Mouse (Mus musculus) CD4-positive helper T cell, adult 2 months (primary cell): Measurements from ENCODE around the gene Treml4.
"Not testable (repeated sequence)": the region's sequence is repeated elsewhere in the genome, so short reads cannot be mapped to it uniquely, and the experiment has no call there.

Experiments
- DNase-seq: peaks from one replicate; pipeline ENCODE4 v3.0.0-alpha.2; 2012; ENCODE audit warnings: low read depth, missing footprints, low spot score

Gene Treml4

GRCm38 (mm10) chr17:48274098-48274497 is 10.0 kb downstream of the Treml4 start:
- DNase-seq = no peak

GRCm38 (mm10) chr17:48274885-48275284 is 10.8 kb downstream of the Treml4 start:
- DNase-seq = peak; percentile 70

GRCm38 (mm10) chr17:48275736-48276135 is 11.6 kb downstream of the Treml4 start:
- no peak for DNase-seq

- no peak for DNase-seq
These were observed 14.3 kb downstream of the Treml4 start for GRCm38 (mm10) chr17:48278381-48278780.

- DNase-seq = no peak
These were observed 14.9 kb downstream of the Treml4 start for GRCm38 (mm10) chr17:48279002-48279401.

- DNase-seq = peak; percentile 15
These were observed 17.0 kb downstream of the Treml4 start for GRCm38 (mm10) chr17:48280943-48281738.

- DNase-seq = no peak
These were observed 17.6 kb downstream of the Treml4 start for GRCm38 (mm10) chr17:48281739-48282085.

- DNase-seq = no peak
These were observed 22.7 kb downstream of the Treml4 start for GRCm38 (mm10) chr17:48286765-48287164.

- no peak for DNase-seq
These were observed 23.2 kb downstream of the Treml4 start for GRCm38 (mm10) chr17:48287276-48287675.

- DNase-seq = peak; percentile 45
These were observed 29.6 kb downstream of the Treml4 start for GRCm38 (mm10) chr17:48293500-48294194.

- DNase-seq = peak; percentile 35
These were observed 35.1 kb downstream of the Treml4 start, which contains the start of gene Treml2 for GRCm38 (mm10) chr17:48299203-48299602. Gene Treml2, plus strand, starts transcription at chr17:48299498.

GRCm38 (mm10) chr17:48299756-48300155 is 35.7 kb downstream of the Treml4 start:
- DNase-seq = peak; percentile 45

- peak; percentile 70 for DNase-seq
These were observed 36.1 kb downstream of the Treml4 start for GRCm38 (mm10) chr17:48300199-48300598.

- peak; percentile 69 for DNase-seq
These were observed 36.8 kb downstream of the Treml4 start for GRCm38 (mm10) chr17:48300861-48301260.

- DNase-seq = no peak
These were observed 37.7 kb downstream of the Treml4 start for GRCm38 (mm10) chr17:48301792-48302191.

- DNase-seq = no peak
These were observed 48.0 kb downstream of the Treml4 start for GRCm38 (mm10) chr17:48312124-48312523.

GRCm38 (mm10) chr17:48315905-48316579 is 51.9 kb downstream of the Treml4 start, which contains the start of gene B430306N03Rik:
Gene B430306N03Rik, plus strand, starts transcription at chr17:48316141.
- DNase-seq = not testable (repeated sequence)

GRCm38 (mm10) chr17:48318686-48319085 is 54.6 kb downstream of the Treml4 start:
- DNase-seq = peak; percentile 33

- no peak for DNase-seq
These were observed 57.2 kb downstream of the Treml4 start for GRCm38 (mm10) chr17:48321279-48321678.

- no peak for DNase-seq
These were observed 59.1 kb downstream of the Treml4 start for GRCm38 (mm10) chr17:48323236-48323635.

- DNase-seq = no peak
These were observed 60.2 kb downstream of the Treml4 start for GRCm38 (mm10) chr17:48324258-48324657.
